Mouse (Mus musculus): ENCODE results near the gene Unc5b.

Unc5b gene

DNA sequence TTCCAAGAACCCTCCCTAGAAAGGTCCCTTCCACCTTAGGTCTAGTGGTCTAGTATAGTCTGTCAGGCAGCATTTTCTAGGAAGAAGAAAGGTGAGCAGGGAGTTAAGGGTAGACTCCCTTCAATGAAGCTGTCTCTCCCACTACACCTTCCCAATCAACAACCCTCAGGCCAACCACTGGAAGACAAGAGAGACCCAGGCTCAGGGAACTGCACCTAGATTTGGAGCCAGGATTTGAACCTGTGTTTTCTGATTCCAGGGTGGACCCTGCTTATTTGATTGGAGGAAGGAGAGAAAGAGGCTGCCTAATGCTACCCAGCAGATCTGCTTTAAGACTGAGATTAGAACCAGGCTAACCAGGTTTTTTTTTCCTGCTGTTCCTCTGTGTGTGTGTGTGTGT, 10.1 kb downstream of the Unc5b start:
- ATAC-seq (ENCODE audit: low TSS enrichment) = no peak

DNA sequence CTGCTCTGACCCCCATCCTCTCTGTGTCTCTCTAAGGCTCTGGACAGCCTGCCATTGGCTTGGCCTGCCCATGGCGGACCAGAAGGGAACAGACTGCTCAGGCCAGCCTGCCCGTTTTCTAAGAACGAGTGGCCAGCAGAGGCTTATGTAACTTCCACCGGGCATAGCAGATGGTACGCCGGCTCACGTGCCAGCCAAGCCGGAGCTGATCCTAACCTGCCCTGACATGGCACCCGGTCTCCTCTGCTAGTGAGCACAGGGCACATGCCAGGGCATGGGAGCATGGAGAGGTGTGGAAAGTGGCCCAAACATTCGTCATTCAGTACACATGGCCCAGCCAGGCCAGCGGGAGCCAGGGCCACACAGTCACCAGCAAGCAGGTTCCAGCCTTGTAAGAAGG, 10.8 kb downstream of the Unc5b start:
- ATAC-seq (ENCODE audit: low TSS enrichment) = 0 out of 2 replicates have a peak, but pooled peaks have one; percentile 14

DNA sequence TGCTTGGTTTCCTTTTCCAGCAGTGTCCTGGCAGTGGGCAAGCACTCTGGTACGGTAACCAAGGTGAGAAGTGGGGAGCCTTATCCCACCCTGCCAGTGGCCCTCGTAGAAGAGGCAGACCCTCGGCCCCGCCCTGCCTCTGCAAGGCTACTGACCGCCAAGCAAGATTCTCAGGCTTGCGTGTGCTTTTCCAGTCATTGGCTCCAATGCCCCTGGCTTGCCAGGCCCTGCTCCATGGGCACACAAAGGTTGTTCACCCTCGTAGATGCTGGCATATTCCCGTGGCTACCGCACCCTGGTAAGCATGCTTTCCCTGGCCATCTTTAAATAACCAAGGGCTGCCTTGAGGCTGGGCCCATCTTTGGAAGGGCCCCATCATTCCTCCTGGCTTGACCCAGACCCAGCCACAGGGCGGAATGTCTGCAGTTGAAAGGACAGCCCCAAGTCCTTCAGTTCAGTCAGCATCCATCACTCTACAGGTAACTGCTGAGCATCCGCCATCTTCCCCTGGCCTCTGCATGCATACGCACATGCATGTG, 11.7 kb downstream of the Unc5b start:
- no peak for ATAC-seq (ENCODE audit: low TSS enrichment)

DNA sequence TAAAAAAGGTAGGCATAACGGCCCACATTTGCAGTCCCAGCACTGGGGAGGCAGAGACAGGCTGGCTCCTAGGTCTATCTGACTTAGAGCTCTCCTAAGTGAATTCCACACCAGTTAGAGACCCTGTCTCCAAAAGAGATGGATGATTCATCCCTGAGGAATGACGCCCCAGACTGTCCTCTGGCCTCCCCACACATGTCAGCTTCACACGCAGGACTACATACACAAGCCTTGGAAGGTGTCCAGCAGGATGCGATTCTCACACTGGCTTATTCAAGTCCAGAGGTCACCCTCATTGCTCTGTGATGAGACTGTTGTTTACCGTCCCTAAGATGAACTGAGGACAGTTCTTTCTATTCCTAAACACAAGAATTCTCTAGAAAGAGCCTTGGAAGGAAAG, 12.2 kb downstream of the Unc5b start:
- no peak for ATAC-seq (ENCODE audit: low TSS enrichment)

DNA sequence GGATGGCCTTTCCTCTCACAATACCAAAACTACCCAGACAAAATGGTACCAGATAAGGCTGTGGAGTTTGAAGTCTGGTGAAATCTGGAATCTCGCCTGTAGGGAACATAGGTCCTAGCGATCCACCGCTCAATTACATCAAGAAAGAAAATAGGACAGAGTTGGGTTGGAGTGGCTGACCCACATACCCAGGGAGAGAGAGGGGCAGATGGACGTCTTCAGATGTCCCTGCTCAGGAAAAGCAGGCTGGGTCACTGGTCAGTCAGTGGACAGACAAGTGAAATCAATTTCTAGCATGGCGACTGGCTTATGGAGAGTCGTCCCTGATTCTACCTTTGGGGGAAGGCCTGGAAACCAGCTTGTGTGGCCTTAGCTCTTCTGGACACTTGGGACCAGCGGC, 12.7 kb downstream of the Unc5b start:
- ATAC-seq (ENCODE audit: low TSS enrichment) = no peak

DNA sequence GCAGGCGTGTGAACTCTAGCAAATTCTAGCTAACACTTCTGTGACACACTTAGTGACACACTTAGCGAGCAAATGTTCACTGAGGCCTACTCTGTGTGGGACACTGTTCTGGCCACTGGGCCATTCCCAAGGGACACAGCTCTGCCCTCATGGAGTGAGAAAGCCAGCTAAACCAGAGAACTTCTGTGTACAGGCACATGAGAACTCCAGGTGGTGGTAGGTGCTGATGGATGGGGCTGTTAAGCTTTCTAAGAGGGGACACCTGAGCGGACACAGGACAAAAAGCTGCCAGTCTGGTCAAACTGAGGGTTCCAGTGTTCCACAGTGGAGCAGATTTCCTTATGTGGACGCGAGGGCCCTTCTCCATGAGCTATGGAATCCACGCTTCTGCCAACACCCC, 13.5 kb downstream of the Unc5b start:
- no peak for ATAC-seq (ENCODE audit: low TSS enrichment)

DNA sequence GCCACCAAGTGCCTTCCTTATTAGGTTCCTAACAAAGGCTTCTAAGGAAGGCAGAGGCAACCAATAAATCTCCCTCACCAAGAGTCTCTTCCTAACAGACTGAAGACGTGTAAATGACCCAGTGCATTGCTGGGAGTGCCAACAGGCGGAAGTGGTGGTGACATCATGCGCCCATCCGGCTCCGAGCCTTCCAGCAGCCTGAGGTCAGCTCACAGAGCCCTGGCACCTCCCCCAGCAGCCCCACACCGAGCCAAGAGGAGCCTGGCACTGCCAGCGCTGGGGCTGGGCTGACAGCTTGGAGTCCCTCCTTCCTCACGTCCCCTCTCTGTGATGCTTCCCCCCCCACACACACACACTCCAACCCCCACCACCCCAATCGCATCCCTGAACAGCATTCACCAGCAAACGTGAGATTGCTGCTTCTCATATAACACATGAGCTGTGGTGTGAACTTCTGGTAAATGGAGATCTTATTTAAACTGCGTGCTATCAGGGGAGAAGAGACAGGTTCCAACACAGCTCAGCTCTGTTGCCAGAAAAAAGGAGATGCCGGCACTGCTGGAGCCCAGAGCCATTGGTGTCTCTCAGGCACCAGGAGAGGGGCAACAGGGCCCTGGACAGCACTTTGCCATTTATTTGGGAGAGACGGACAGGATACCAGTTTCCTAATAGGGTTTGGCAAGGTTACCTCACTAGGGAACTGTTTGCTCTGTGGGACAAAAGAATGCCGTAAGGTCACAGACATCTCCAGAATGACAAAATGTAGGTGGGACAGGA, 14.3 kb downstream of the Unc5b start:
- peak; percentile 80 for ATAC-seq (ENCODE audit: low TSS enrichment)

DNA sequence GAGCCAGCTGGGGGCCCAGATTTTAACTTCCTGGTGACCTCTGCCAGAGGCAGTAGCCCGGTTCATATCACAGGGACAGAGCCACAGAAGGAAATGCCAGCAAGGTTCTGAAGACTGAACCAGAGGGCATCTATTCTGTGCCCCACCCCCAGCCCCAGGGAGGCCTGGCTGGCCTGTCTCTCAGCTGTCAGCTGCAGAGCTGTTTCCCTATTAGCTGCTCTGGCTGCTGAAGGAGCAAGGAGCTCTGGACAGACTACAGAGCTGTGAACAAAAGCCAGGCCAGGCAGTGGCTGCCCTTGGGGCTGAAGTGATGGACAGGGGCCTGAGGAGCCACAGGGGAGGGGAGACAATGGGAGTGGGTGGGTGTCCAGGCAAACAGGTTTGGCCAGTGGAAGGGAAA, 15.5 kb downstream of the Unc5b start:
- ATAC-seq (ENCODE audit: low TSS enrichment) = 0 out of 2 replicates have a peak, but pooled peaks have one; percentile 18

DNA sequence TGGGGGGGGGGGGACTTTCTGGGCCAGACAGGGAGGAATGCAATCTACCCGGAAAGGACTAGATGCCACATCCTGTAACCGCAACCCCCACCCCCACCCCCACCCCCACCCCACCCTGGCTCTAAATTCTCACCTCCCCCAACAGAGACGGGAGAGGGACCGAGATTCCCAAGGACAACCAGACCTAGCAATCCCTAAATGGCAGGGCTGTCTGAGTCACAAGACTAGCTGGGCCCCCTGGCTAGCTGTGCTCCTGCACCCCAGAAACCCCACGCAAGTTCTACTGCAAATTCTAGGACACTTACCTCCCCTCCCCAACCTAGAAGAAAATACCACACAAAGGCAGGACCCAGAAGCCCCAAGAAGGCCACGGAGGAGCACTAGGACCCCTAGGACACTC, 16.3 kb downstream of the Unc5b start:
- ATAC-seq (ENCODE audit: low TSS enrichment) = no peak

DNA sequence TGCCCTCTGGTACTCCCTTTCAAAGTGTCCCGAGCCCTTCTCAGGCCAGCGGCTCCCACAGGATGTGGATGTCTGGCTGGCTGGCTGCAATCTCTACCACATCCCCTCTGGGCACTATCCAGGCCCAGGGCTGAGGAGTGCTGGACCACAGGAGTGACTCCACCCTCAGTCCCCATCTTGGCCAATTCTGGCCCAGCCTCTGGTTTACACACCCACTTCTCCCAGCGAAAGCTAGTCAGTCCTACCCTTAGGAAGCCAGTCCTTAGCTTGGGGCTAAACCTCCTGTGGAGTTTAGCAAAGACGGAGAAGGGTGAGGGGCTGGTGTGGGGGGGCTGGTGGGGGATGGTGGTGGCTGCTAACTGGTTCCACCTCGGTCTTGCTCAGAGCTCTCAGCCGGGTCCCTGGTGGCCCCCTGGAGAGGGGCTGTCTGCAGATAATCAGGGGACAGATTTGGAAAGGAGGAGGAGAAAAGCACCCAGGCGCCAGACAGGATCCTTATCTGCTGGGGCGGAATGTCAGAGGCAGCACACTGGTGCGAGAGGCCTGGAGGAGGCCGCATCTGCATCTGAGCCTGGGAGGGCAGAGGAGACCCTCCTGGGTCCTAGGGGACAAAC, 16.8 kb downstream of the Unc5b start:
- ATAC-seq (ENCODE audit: low TSS enrichment) = no peak

DNA sequence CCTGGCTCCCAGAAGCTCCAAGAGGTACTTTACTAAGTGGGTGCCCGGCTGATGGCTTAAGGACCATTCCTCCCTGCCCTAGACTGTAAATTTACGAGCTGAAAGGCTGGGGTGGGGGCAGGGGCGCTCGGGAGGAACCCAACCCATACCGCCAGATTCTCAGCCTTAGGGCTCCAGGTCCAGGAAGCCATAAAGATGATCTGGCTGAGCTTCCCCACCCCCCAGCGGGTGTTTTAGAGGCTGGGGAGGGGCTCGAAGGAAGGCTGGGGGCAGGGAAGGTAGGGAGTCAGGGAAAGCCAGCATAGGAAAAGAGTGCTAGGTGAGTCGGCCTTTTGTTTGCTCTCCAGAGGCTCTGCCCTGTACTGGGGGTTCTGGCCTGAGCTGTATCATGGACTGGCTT, 17.8 kb downstream of the Unc5b start:
- no peak for ATAC-seq (ENCODE audit: low TSS enrichment)

DNA sequence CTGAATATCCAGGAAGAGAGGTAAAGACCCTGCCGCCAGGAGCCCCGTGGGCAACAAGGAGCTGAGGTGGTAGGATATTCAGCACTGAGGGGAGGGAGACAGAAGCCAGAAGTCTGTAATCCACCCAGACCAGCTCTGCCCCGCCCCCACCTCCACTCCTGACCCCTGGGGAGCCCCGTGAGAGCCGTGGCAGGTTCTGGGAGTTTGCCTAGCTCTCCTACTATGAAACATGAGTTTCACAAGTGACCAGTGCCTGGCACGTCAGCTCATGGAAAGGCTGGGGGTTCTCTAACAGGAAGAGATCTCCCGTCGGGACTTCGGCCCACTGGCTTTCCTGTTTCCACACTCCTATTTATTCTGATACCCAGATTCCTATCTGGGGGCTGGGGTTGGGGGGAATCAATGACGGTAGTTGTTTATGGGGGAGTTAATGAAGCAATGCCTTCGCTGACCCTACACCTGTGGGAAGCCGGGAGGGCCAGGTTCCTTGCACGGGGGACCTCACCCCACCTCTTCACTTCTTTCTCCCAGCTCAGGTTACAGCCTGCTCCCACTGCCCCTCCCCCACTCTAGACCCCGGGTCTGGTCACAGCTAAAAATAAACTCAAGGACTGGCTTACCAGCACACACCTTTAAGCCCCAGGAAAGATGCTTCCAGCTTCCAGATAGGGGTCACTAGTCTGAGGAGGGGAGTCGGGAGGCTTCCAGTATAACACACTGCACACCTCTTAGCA, 19.4 kb downstream of the Unc5b start:
- no peak for ATAC-seq (ENCODE audit: low TSS enrichment)

DNA sequence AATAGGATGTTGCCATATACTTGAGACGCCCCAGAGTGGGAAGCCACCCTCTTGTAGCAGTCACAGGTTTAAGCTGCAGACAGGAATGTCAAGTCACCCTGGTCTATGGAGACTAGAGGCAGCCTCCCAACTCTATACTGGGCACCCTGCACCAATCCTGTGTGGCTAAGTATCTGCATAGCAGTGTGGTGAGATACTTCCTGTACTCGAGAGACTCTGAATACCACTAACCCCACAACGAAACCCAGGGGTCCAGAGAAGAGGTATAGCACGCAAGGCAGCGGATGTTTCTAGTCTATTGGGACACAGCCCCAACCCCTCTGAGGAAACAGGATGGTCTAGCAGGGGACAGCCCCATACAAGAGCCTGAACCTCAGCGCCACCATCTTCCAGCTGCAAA, 22.9 kb downstream of the Unc5b start:
- no peak for ATAC-seq (ENCODE audit: low TSS enrichment)

DNA sequence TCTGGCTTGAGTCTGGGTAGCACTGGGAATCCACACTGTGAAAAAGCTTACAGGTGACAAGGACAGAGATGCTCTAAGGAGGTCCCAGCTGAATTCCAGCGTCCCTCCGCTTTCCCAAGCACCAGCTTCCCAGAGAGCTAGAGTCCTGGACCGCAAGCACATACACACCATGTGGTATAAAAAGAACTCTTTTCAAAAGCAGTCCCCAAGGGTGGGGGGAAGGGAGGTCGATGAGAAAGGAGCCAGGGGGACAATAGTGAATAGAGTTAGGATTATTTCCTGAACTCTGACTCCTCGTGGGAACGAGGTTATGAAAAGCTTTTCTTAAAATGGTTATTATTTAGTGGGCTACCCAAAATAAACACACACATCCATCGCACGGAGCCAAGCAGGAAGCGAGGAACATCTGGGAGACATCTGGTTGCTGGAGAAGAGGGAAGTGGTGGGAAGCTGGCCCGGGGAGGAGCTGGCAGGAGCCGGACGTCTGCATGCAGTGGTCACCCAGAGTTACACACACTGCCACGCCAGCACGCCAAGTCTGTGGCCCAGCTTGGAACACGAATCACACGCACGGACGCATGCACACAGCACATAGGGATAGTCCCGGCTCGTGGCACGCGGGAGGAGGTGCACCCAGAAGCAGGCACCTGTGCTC, 23.7 kb downstream of the Unc5b start:
- ATAC-seq (ENCODE audit: low TSS enrichment) = no peak

DNA sequence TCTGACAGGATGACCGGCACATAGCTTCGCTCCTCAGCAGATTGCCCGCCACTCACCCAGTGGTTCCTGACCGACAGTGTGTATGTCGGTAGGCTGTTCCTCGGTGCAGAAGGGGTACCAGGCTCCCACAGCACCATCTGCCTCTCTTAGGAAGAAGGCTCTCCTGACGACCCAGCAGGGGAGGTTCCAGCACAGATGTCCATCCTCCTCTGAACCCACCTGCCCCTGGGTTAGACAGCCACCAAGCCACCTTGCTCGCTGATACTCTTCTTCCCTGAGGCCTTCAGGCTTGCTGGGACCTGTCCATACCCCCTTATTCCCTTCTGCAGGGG, 25.2 kb downstream of the Unc5b start:
- ATAC-seq (ENCODE audit: low TSS enrichment) = no peak

DNA sequence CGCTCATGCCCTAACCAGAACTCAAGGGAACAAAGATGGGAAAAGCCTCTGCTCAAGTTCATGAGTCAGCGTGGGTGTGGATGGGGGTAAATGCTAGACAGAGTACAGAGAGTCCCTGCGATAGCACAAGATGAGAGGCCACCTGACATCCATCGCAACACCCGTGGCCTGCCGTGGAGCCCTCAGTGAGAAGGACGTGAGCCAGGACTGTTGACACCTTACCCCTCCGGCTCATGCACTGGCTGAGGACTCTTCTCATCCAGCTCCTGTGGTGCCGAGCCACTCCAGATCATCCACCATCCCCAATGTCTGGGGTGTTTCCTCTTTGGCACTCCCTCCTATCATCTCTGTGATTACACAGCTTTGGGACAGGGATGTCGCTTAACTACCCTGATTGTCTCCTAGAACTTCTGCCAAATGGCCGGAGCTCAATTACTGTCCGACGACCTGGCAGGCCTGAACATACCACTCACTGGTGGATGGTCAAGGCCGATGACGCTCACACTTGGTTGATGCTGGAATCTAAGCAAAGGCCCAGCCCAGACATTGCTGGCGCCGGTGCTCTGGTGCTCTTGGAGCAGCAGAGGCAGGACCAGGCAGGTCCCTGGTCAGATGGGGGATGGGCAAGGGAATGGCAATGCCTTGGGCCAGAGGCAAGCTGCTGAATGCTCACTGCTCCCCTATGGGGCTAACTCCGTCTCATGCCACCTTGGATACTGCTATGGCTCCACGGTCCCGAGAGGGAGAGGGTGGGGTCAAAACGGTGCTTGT, 25.8 kb downstream of the Unc5b start:
- ATAC-seq (ENCODE audit: low TSS enrichment) = no peak

DNA sequence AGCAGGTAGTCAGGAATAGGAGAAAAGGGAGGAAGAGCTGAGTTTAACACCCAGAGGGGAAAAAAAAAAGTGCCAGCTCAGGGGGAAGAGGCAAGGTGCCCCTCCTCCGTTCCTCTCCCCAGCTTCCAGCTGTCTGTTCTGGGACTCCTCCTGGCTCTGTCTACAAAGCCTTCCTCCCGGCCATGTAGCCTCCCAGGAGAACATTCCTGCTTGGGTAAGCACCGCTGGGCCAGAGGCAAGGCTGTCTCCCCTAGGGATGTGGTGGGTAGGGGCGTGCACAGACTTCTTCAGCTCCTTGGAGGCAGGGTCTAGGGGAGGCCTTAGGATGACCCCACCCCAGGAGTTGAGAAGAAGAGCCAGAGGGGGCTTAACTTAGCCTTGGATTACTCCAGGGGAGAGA, 26.5 kb downstream of the Unc5b start:
- ATAC-seq (ENCODE audit: low TSS enrichment) = no peak

DNA sequence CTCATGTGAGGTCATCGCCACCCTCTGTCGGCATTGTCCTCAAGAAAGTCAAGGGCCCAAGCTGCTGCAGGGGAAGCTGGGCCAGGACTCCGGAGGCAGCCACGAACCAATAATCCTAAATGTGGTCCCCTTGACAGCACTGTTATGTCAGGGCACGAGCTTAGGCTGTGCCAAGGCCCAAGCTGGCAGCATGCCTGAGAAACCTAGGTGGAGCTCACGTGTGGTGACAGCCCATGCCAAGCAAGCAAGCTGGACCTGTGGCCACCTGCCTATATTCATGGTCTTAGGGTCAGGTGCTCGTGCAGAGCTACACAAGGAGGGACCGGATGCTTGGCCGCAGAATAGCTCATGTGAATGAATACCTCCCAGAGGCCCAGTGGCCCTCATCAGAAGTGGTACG, 27.4 kb downstream of the Unc5b start:
- no peak for ATAC-seq (ENCODE audit: low TSS enrichment)

DNA sequence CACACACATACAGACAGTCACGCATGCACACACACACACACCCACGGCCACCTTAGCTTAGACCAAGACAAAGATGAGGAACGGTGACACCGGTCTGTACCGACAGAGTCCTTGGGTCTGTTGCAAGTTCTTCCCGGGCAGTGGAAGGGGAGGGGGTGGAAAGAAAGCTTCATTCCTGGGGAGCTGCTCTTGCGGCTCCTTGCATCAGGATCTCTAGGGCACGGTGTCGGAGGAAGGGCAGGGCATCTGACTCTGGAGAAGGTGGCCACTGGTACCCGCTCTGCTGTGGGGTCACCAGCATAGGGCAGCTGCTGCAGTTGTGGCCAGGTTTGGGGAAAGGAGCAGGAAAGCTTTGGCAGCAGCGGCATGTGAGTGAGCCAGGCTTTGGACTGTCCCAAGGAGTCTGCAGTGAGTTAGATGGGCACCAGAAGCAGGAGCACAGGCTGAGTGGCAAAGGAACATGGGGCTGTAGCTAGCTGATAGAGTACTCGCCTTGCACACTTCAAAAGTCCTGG, 29.4 kb downstream of the Unc5b start:
- ATAC-seq (ENCODE audit: low TSS enrichment) = no peak

DNA sequence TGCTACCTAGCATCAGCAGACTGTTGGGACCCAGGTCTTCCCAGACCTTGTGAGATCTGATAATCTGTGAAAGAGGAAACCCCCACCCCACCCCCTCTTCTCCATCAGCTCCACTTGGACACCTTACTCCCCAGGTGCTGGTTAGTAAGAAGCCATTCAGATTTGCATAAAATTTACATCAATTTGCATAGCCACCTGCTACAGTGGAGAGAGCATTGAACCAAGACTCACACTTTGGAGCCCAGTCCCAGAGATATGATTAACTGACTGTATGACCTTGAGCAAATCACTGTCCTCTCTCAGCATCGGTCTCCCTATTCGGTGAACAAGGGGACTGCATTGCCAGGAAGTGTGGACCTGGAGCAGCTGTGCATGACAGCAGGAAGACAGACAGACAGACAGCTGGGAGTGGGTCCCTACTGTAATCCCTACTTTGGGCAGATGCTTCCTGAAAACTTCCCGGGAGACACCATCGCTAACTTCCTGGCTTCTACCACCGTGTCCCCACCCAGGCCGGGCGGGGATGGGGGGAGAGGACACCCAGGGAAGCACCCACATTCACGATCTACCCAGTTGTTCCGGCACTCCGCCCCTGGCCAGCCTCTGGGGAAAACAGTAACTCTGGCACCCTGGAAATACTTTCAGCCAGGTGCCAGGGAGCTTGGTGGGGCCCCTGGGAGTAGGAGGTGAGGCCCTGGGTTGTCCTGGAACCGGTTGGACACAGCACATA, 30.0 kb downstream of the Unc5b start:
- ATAC-seq (ENCODE audit: low TSS enrichment) = no peak

Data from frontal cortex, adult (tissue).